Mouse (Mus musculus): ENCODE results near the gene Gatd1. TPM values are rescaled to one million over a fixed set of nuclear protein-coding genes. Genes with fewer than 3 reads are reported as not detected.
A peak's percentile ranks its signal among the peaks of the same experiment; 100 is the strongest.
"Not testable (repeated sequence)": the region's sequence is repeated elsewhere in the genome, so short reads cannot be mapped to it uniquely, and the experiment has no call there.

Gatd1 gene
- polyA plus RNA-seq, 1 experiment from 2014 or later, result 30.2 TPM

GRCm38 (mm10) chr7:141407670-141408069, 6.3 kb downstream of the Gatd1 start:
- not testable (repeated sequence) for H3K4me1 ChIP-seq (ENCODE audit: control insufficient read depth in 2 of 2, insufficient read depth in 2 of 2, low read length in 2 of 2); H3K4me3 ChIP-seq (ENCODE audit: control insufficient read depth in 1 of 2, insufficient read depth in 1 of 2, low read depth in 1 of 2, low read length in 2 of 2); H3K27me3 ChIP-seq (ENCODE audit: control insufficient read depth, insufficient read depth, low read length); H3K4me2 ChIP-seq (ENCODE audit: low read length); H3K27ac ChIP-seq (replicated peaks in 1 of 2; ENCODE audit: control insufficient read depth in 1 of 2, insufficient read depth in 1 of 2, low read depth in 2 of 2, low read length in 2 of 2); H3K9ac ChIP-seq (ENCODE audit: low read length); ATAC-seq (ENCODE audit: insufficient number of reproducible peaks, insufficient read depth, low FRiP score, low read depth); H3K9me3 ChIP-seq (ENCODE audit: control insufficient read depth, low read length)
- WGBS, result 97% methylated on average over 7 of the region's 7 CpGs
- peaks cover 57% of the 10 kb centered on the region for H3K36me3 ChIP-seq (ENCODE audit: control insufficient read depth, insufficient read depth, low read length)

- no peaks in the 10 kb centered on the region for H3K27me3 ChIP-seq (ENCODE audit: control insufficient read depth, insufficient read depth, low read length)
- no peak overlapping the region for H3K9ac ChIP-seq (ENCODE audit: low read length)
- 67% methylated on average over 4 of the region's 4 CpGs for WGBS
- H3K9me3 ChIP-seq (ENCODE audit: control insufficient read depth, low read length), result no peaks in the 10 kb centered on the region
- no peak overlapping the region for H3K4me2 ChIP-seq (ENCODE audit: low read length)
- ATAC-seq (ENCODE audit: insufficient number of reproducible peaks, insufficient read depth, low FRiP score, low read depth), result no peak
- H3K27ac ChIP-seq (replicated peaks in 1 of 2; ENCODE audit: control insufficient read depth in 1 of 2, insufficient read depth in 1 of 2, low read depth in 2 of 2, low read length in 2 of 2), result no peak overlapping the region
- no peak overlapping the region for H3K4me3 ChIP-seq (ENCODE audit: control insufficient read depth in 1 of 2, insufficient read depth in 1 of 2, low read depth in 1 of 2, low read length in 2 of 2)
- H3K4me1 ChIP-seq (ENCODE audit: control insufficient read depth in 2 of 2, insufficient read depth in 2 of 2, low read length in 2 of 2), result peaks cover 2 to 4% of the 10 kb centered on the region in 2 experiments; a peak in 1 of 4 replicates
- peaks cover 66% of the 10 kb centered on the region for H3K36me3 ChIP-seq (ENCODE audit: control insufficient read depth, insufficient read depth, low read length)
Measured at GRCm38 (mm10) chr7:141405466-141405865, 8.5 kb downstream of the Gatd1 start.

- Histone ChIP-seq H3K4me3 (ENCODE audit: control insufficient read depth in 1 of 2, insufficient read depth in 1 of 2, low read depth in 1 of 2, low read length in 2 of 2) (no peak overlapping the region), H3K4me1 (ENCODE audit: control insufficient read depth in 2 of 2, insufficient read depth in 2 of 2, low read length in 2 of 2) (no peaks in the 10 kb centered on the region), H3K9ac (ENCODE audit: low read length) (no peak overlapping the region), H3K9me3 (ENCODE audit: control insufficient read depth, low read length) (no peaks in the 10 kb centered on the region), H3K36me3 (ENCODE audit: control insufficient read depth, insufficient read depth, low read length) (peaks cover 66% of the 10 kb centered on the region), H3K27ac (replicated peaks in 1 of 2; ENCODE audit: control insufficient read depth in 1 of 2, insufficient read depth in 1 of 2, low read depth in 2 of 2, low read length in 2 of 2) (no peak overlapping the region), H3K27me3 (ENCODE audit: control insufficient read depth, insufficient read depth, low read length) (no peaks in the 10 kb centered on the region), H3K4me2 (ENCODE audit: low read length) (no peak overlapping the region)
- peak; percentile 37; the same call in 1 of the 2 replicates for ATAC-seq (ENCODE audit: insufficient number of reproducible peaks, insufficient read depth, low FRiP score, low read depth)
- 42% methylated on average over 5 of the region's 5 CpGs for WGBS
Measured at GRCm38 (mm10) chr7:141403305-141403704, 10.6 kb downstream of the Gatd1 start.

- Histone ChIP-seq H3K4me2 (ENCODE audit: low read length) (no peak overlapping the region), H3K36me3 (ENCODE audit: control insufficient read depth, insufficient read depth, low read length) (peaks cover 47% of the 10 kb centered on the region), H3K27ac (replicated peaks in 1 of 2; ENCODE audit: control insufficient read depth in 1 of 2, insufficient read depth in 1 of 2, low read depth in 2 of 2, low read length in 2 of 2) (no peak overlapping the region), H3K4me1 (ENCODE audit: control insufficient read depth in 2 of 2, insufficient read depth in 2 of 2, low read length in 2 of 2) (peaks cover 10 to 12% of the 10 kb centered on the region in 2 experiments), H3K9me3 (ENCODE audit: control insufficient read depth, low read length) (no peaks in the 10 kb centered on the region), H3K4me3 (ENCODE audit: control insufficient read depth in 1 of 2, insufficient read depth in 1 of 2, low read depth in 1 of 2, low read length in 2 of 2) (no peak overlapping the region), H3K9ac (ENCODE audit: low read length) (no peak overlapping the region), H3K27me3 (ENCODE audit: control insufficient read depth, insufficient read depth, low read length) (no peaks in the 10 kb centered on the region)
- no peak for ATAC-seq (ENCODE audit: insufficient number of reproducible peaks, insufficient read depth, low FRiP score, low read depth)
- WGBS, result 81% methylated on average over 1 of the region's 1 CpGs
Measured at GRCm38 (mm10) chr7:141395348-141395747, 18.6 kb downstream of the Gatd1 start.

GRCm38 (mm10) chr7:141394771-141395170, 19.2 kb downstream of the Gatd1 start:
- Histone ChIP-seq H3K9ac (ENCODE audit: low read length) (no peak overlapping the region), H3K27me3 (ENCODE audit: control insufficient read depth, insufficient read depth, low read length) (no peaks in the 10 kb centered on the region), H3K9me3 (ENCODE audit: control insufficient read depth, low read length) (no peaks in the 10 kb centered on the region), H3K4me1 (ENCODE audit: control insufficient read depth in 2 of 2, insufficient read depth in 2 of 2, low read length in 2 of 2) (peaks cover 10 to 12% of the 10 kb centered on the region in 2 experiments), H3K4me3 (ENCODE audit: control insufficient read depth in 1 of 2, insufficient read depth in 1 of 2, low read depth in 1 of 2, low read length in 2 of 2) (no peak overlapping the region), H3K36me3 (ENCODE audit: control insufficient read depth, insufficient read depth, low read length) (peaks cover 42% of the 10 kb centered on the region), H3K4me2 (ENCODE audit: low read length) (no peak overlapping the region), H3K27ac (replicated peaks in 1 of 2; ENCODE audit: control insufficient read depth in 1 of 2, insufficient read depth in 1 of 2, low read depth in 2 of 2, low read length in 2 of 2) (no peak overlapping the region)
- no peak for ATAC-seq (ENCODE audit: insufficient number of reproducible peaks, insufficient read depth, low FRiP score, low read depth)
- WGBS, result 27% methylated on average over 6 of the region's 6 CpGs

- no peak for ATAC-seq (ENCODE audit: insufficient number of reproducible peaks, insufficient read depth, low FRiP score, low read depth)
- no peaks in the 10 kb centered on the region for H3K9me3 ChIP-seq (ENCODE audit: control insufficient read depth, low read length)
- H3K36me3 ChIP-seq (ENCODE audit: control insufficient read depth, insufficient read depth, low read length), result peaks cover 36% of the 10 kb centered on the region
- no peak overlapping the region for H3K4me2 ChIP-seq (ENCODE audit: low read length)
- H3K4me1 ChIP-seq (ENCODE audit: control insufficient read depth in 2 of 2, insufficient read depth in 2 of 2, low read length in 2 of 2), result peaks cover 10 to 12% of the 10 kb centered on the region in 2 experiments
- no peaks in the 10 kb centered on the region for H3K27me3 ChIP-seq (ENCODE audit: control insufficient read depth, insufficient read depth, low read length)
- no peak overlapping the region for H3K9ac ChIP-seq (ENCODE audit: low read length)
- H3K4me3 ChIP-seq (ENCODE audit: control insufficient read depth in 1 of 2, insufficient read depth in 1 of 2, low read depth in 1 of 2, low read length in 2 of 2), result no peak overlapping the region
- WGBS, result 81% methylated on average over 7 of the region's 7 CpGs
- H3K27ac ChIP-seq (replicated peaks in 1 of 2; ENCODE audit: control insufficient read depth in 1 of 2, insufficient read depth in 1 of 2, low read depth in 2 of 2, low read length in 2 of 2), result no peak overlapping the region
Measured at GRCm38 (mm10) chr7:141394158-141394557, 19.8 kb downstream of the Gatd1 start.

- Histone ChIP-seq H3K36me3 (ENCODE audit: control insufficient read depth, insufficient read depth, low read length) (peaks cover 21% of the 10 kb centered on the region), H3K27me3 (ENCODE audit: control insufficient read depth, insufficient read depth, low read length) (no peaks in the 10 kb centered on the region), H3K9ac (ENCODE audit: low read length) (peak overlapping the region; percentile 84), H3K4me3 (ENCODE audit: control insufficient read depth in 1 of 2, insufficient read depth in 1 of 2, low read depth in 1 of 2, low read length in 2 of 2) (peak overlapping the region; percentile 79 to 90), H3K9me3 (ENCODE audit: control insufficient read depth, low read length) (no peaks in the 10 kb centered on the region), H3K27ac (replicated peaks in 1 of 2; ENCODE audit: control insufficient read depth in 1 of 2, insufficient read depth in 1 of 2, low read depth in 2 of 2, low read length in 2 of 2) (peak overlapping the region; percentile 45 to 46; a peak in 3 of 4 replicates), H3K4me2 (ENCODE audit: low read length) (peak overlapping the region; percentile 98), H3K4me1 (ENCODE audit: control insufficient read depth in 2 of 2, insufficient read depth in 2 of 2, low read length in 2 of 2) (peaks cover 10 to 12% of the 10 kb centered on the region in 2 experiments)
- 27% methylated on average over 9 of the region's 9 CpGs for WGBS
- peak; percentile 4; the same call in 1 of the 2 replicates for ATAC-seq (ENCODE audit: insufficient number of reproducible peaks, insufficient read depth, low FRiP score, low read depth)
Measured at GRCm38 (mm10) chr7:141392552-141393222, 21.2 kb downstream of the Gatd1 start.

Measured in heart, embryonic 14.5 days (tissue).